Mouse (Mus musculus) CH12.LX (cell line): ENCODE measurements around the gene Spen. TPM values are rescaled to one million over a fixed set of nuclear protein-coding genes. Genes with fewer than 3 reads are reported as not detected.

Experiments
- DNase-seq: peaks from one replicate; pipeline ENCODE4 v3.0.0-alpha.2; 2013; ENCODE audit errors: extremely low read depth
- H3K27ac ChIP-seq: 2 replicates; pipeline ENCODE4 v1.5.1; 2012; ENCODE audit warnings: low read depth, mild to moderate bottlenecking, control low read depth, moderate library complexity; ENCODE audit not compliant: insufficient read depth
- H3K27me3 ChIP-seq: replicated peaks from 2 replicates; pipeline ENCODE3; 2012; ENCODE audit warnings: inconsistent platforms
- H3K36me3 ChIP-seq, 2 experiments: replicated peaks in 1 of 2; 2 replicates each; pipeline versions ENCODE3 to v1.6.1; 2012; ENCODE audit warnings: inconsistent platforms in 1 of 2, low read length in 1 of 2, mild to moderate bottlenecking in 1 of 2, mixed read lengths in 1 of 2, moderate library complexity in 1 of 2; ENCODE audit not compliant: control insufficient read depth in 1 of 2, insufficient read depth in 1 of 2
- H3K4me1 ChIP-seq, 2 experiments: 2 replicates each; pipeline ENCODE4 v1.6.1; 2012; ENCODE audit warnings: inconsistent platforms in 1 of 2, moderate library complexity in 1 of 2; ENCODE audit not compliant: insufficient read depth in 2 of 2, control insufficient read depth in 1 of 2
- H3K4me2 ChIP-seq: 2 replicates; pipeline ENCODE4 v1.6.1; 2012; ENCODE audit warnings: low read depth, mild to moderate bottlenecking, control low read depth; ENCODE audit not compliant: poor library complexity, insufficient read depth, severe bottlenecking
- H3K4me3 ChIP-seq, 3 experiments: fragments of 150-350 bp in 1 of 3; sonication (generic) in 1 of 3; replicated peaks in 1 of 3; 2 replicates each; pipeline versions ENCODE3 to v1.5.1; 2011 to 2012; ENCODE audit warnings: low read depth in 2 of 3, low read length in 2 of 3, mild to moderate bottlenecking in 2 of 3, moderate library complexity in 2 of 3, control low read depth in 1 of 3, improper control_type of control experiment in 1 of 3, inconsistent platforms in 1 of 3, mixed read lengths in 1 of 3; ENCODE audit not compliant: poor library complexity in 1 of 3
- H3K79me2 ChIP-seq: replicated peaks from 2 replicates; pipeline ENCODE4 v1.6.1; 2012; ENCODE audit warnings: mild to moderate bottlenecking, moderate library complexity; ENCODE audit not compliant: control insufficient read depth, poor library complexity, insufficient read depth, severe bottlenecking; ENCODE audit errors: extremely low read depth
- H3K9ac ChIP-seq: 2 replicates; pipeline ENCODE4 v1.6.1; 2012; ENCODE audit warnings: low read depth, mild to moderate bottlenecking, control low read depth, moderate library complexity; ENCODE audit not compliant: insufficient read depth
- H3K9me3 ChIP-seq: replicated peaks from 2 replicates; pipeline ENCODE3; 2012; ENCODE audit warnings: low read length, inconsistent platforms, mixed read lengths
- CHD1 ChIP-seq: IDR thresholded peaks from 2 replicates; pipeline ENCODE4 v1.6.1; 2012; ENCODE audit warnings: low read depth, low read length, improper control_type of control experiment, inconsistent platforms
- CHD2 ChIP-seq: IDR thresholded peaks from 2 replicates; pipeline ENCODE4 v1.6.1; 2011; ENCODE audit warnings: low read length, improper control_type of control experiment
- CTCF ChIP-seq, 2 experiments: IDR thresholded peaks in 1 of 2; conservative IDR thresholded peaks in 1 of 2; 2 replicates each; pipeline ENCODE4 v1.5.1; 2011 to 2012; ENCODE audit warnings: low read depth in 2 of 2, low read length in 2 of 2, improper control_type of control experiment in 1 of 2, inconsistent platforms in 1 of 2, mild to moderate bottlenecking in 1 of 2, moderate library complexity in 1 of 2
- E2F4 ChIP-seq: IDR thresholded peaks from 2 replicates; pipeline ENCODE4 v1.6.1; 2011; ENCODE audit warnings: low read depth, low read length, improper control_type of control experiment; ENCODE audit not compliant: insufficient replicate concordance
- ELF1 ChIP-seq: IDR thresholded peaks from 2 replicates; pipeline ENCODE4 v1.6.1; 2014; ENCODE audit warnings: low read depth, mild to moderate bottlenecking, inconsistent platforms, low read length, improper control_type of control experiment
- GABPA ChIP-seq: IDR thresholded peaks from 2 replicates; pipeline ENCODE4 v1.6.1; 2012; ENCODE audit warnings: low read depth, low read length, improper control_type of control experiment, inconsistent platforms; ENCODE audit not compliant: insufficient replicate concordance
- HCFC1 ChIP-seq: IDR thresholded peaks from 2 replicates; pipeline ENCODE4 v1.6.1; 2012; ENCODE audit warnings: low read depth, mild to moderate bottlenecking, inconsistent platforms, low read length, improper control_type of control experiment
- IRF4 ChIP-seq: IDR thresholded peaks from 2 replicates; pipeline ENCODE4 v1.6.1; 2014; ENCODE audit warnings: low read depth, mild to moderate bottlenecking, inconsistent platforms, low read length, improper control_type of control experiment
- KAT2A ChIP-seq: IDR thresholded peaks from 2 replicates; pipeline ENCODE4 v1.6.1; 2012; ENCODE audit warnings: low read length, improper control_type of control experiment, inconsistent platforms; ENCODE audit not compliant: insufficient replicate concordance
- MXI1 ChIP-seq: IDR thresholded peaks from 2 replicates; pipeline ENCODE4 v1.6.1; 2011; ENCODE audit warnings: mild to moderate bottlenecking, low read depth, low read length, improper control_type of control experiment
- MYC ChIP-seq: IDR thresholded peaks from 2 replicates; pipeline ENCODE4 v1.6.1; 2011; ENCODE audit warnings: low read depth, mild to moderate bottlenecking, improper control_type of control experiment, low read length
- POLR2AphosphoS2 ChIP-seq: IDR thresholded peaks from 2 replicates; pipeline ENCODE4 v1.6.1; 2011; ENCODE audit warnings: low read depth, low read length, improper control_type of control experiment
- TBP ChIP-seq: conservative IDR thresholded peaks from 2 replicates; pipeline ENCODE4 v1.6.1; 2011; ENCODE audit warnings: low read depth, low read length, improper control_type of control experiment
- UBTF ChIP-seq: IDR thresholded peaks from 2 replicates; pipeline ENCODE4 v1.6.1; 2012; ENCODE audit warnings: low read depth, mild to moderate bottlenecking, inconsistent platforms, low read length, improper control_type of control experiment, moderate library complexity
- USF1 ChIP-seq: IDR thresholded peaks from 2 replicates; pipeline ENCODE4 v1.6.1; 2014; ENCODE audit warnings: low read depth, mild to moderate bottlenecking, inconsistent platforms, low read length, improper control_type of control experiment
- ZKSCAN1 ChIP-seq: IDR thresholded peaks from 2 replicates; pipeline ENCODE4 v1.6.1; 2012; ENCODE audit warnings: low read depth, inconsistent platforms, low read length, improper control_type of control experiment, borderline replicate concordance
- dilution Hi-C: fragments of 300-500 bp; cut with MboI; formaldehyde crosslinking; loops from 2 replicates; pipeline ENCODE4 v1.14.3; 2020; ENCODE audit warnings: low sequenced_read_pairs; ENCODE audit not compliant: extremely low pct_unique_long_range_greater_than_20kb, extremely low pct_ligation_motif_present
- in situ Hi-C: fragments of 300-500 bp; cut with MboI; formaldehyde crosslinking; loops from 3 replicates; pipeline ENCODE4 v1.14.3; 2019; ENCODE audit warnings: low sequenced_read_pairs, low pct_ligation_motif_present, low pct_unique_long_range_greater_than_20kb, mixed read lengths
- polyA plus RNA-seq: library from polyadenylated mRNA; unstranded; fragments of >175 nt; gene quantifications from 2 replicates; pipeline ENCODE4 v1.2.1, GENCODE M21; 2012; ENCODE audit warnings: low read depth; ENCODE audit not compliant: insufficient read length
- total RNA-seq, 2 experiments: library from RNA; depleted of rRNA; stranded (reverse); fragments of 300-350 nt in 1 of 2; fragments of >200 nt in 1 of 2; gene quantifications; 2 replicates each; pipeline ENCODE4 v1.2.3; 2012 to 2014

Spen gene
- total and polyA plus RNA-seq, 3 experiments = 4.0 to 21.6 (median 10.2) TPM

DNA sequence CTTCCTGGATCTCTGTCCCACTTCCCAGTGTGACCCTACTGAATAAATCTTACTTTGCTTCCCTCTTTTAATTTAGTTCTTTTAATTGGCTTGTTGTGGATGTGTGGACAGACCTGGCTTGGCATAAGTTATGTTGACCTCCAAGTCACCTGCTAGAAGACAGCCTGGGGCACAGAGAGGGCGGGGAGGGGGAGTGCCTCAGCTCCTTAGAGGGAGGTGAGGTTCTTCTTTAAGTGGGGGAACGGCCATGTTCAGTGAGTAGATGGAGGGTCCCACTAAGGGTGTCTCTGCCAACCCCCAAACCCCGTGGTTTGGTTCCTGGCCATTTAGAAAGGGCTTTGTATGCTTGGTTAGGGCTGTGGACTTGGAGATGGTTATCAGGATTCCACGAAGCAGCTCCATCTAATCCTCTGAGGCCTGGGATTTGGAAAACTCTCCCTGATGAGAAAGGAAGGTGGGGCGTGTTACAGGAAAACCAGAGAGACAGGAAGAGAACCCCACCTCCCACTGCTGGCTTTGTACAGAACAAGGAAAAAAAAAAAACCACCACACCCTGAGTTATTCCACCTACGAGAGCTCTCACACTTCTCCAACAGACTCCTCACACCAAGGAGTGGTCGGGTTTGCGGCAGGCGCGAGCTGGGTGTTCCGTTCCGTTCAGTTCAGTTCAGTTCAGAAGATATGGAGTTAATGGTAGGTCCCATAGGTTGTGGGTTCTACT, 99.2 kb downstream of the Spen start:
- Histone ChIP-seq H3K4me2 (no peak overlapping the region), H3K79me2 (no peaks in the 10 kb centered on the region), H3K9me3 (no peaks in the 10 kb centered on the region), H3K36me3 (no peaks in the 10 kb centered on the region), H3K27ac (no peak overlapping the region), H3K4me3 (no peak overlapping the region), H3K9ac (no peak overlapping the region), H3K4me1 (peaks cover 3 to 5% of the 10 kb centered on the region in 2 experiments; a peak in 3 of 4 replicates), H3K27me3 (peaks cover 3% of the 10 kb centered on the region)
- in situ Hi-C loops = no loop called here
- dilution Hi-C loops = no loop called here
- DNase-seq = no peak
- TF ChIP-seq USF1 = no peak
- TF ChIP-seq HCFC1 = no peak

DNA sequence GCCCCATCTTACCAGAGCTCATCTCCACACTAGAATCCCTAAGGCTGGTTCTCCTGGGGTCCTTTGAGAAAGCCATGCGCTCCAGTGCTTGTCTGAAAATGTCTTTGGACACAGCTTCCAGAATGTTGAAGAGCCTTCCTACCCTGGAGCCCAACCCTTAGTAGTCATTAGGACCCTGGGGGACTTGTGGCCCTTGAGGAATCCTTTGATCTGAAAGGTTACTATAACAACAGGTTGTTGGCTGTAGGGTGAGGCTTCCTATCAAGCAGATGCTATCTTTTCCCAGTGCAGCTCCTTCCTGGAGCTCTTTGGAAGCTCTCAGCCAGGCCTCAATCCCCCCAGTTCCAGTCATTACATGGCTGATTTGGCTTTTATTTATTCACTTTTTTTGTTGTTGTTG, 102.4 kb downstream of the Spen start, which contains the start of gene Srarp:
Srarp (minus strand) TSS at position 132 of the 400 bp plus-strand sequence.
- H3K9ac ChIP-seq = no peak within 1 kb of the TSS
- H3K4me2 ChIP-seq = no peak within 1 kb of the TSS
- in situ Hi-C loops = no loop called here
- no peak within 1 kb of the TSS for H3K27ac ChIP-seq
- H3K9me3 ChIP-seq = no peaks in the 10 kb centered on the region
- H3K4me3 ChIP-seq = no peak within 1 kb of the TSS
- DNase-seq = no peak
- TF ChIP-seq POLR2AphosphoS2 = no peak
- TF ChIP-seq TBP = no peak
- no peak for TF ChIP-seq ZKSCAN1
- TF ChIP-seq IRF4 = no peak
- TF ChIP-seq CHD1 = no peak
- no peak for TF ChIP-seq USF1
- no peak for TF ChIP-seq KAT2A
- TF ChIP-seq CTCF (conservative IDR thresholded peaks at IDR 0.05 in 1 of 2, IDR thresholded peaks at IDR 0.05 in 1 of 2; ENCODE audit: low read depth in 2 of 2, low read length in 2 of 2) = no peak
- no peak for TF ChIP-seq E2F4
- no peak for TF ChIP-seq GABPA
- TF ChIP-seq MXI1 = no peak
- no peak for TF ChIP-seq MYC
- TF ChIP-seq ELF1 = no peak
- TF ChIP-seq UBTF = no peak
- TF ChIP-seq CHD2 = no peak
- H3K36me3 ChIP-seq = no peaks in the 10 kb centered on the region
- dilution Hi-C loops = no loop called here
- H3K27me3 ChIP-seq = peaks cover 3% of the 10 kb centered on the region
- H3K4me1 ChIP-seq = no peaks in the 10 kb centered on the region; a peak in 1 of 4 replicates
- H3K79me2 ChIP-seq = no peaks in the 10 kb centered on the region
